Mouse (Mus musculus): ENCODE results near the gene Scoc.

Scoc gene

DNA sequence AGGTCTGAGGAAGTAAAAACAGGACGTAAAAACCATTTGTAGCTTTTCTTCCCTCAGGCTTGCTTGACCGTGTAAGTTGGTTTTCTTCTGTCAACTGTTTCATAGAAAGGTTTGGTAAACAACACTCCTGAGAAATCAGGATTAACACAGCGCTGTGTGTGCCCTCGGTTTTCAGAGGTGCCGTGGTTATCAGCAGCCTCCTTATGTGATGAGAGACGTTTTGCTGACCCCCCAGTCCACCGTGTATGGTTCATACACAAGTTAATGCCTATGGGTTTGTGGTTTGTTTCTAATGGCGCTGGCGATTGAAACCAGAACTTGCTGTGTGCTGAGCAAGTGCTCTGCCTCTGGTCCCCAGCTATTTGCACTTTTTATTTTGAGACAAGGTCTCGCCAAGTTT, 52.6 kb downstream of the Scoc start:
- DNase-seq (ENCODE audit: low spot score in 2 of 2): no peak

DNA sequence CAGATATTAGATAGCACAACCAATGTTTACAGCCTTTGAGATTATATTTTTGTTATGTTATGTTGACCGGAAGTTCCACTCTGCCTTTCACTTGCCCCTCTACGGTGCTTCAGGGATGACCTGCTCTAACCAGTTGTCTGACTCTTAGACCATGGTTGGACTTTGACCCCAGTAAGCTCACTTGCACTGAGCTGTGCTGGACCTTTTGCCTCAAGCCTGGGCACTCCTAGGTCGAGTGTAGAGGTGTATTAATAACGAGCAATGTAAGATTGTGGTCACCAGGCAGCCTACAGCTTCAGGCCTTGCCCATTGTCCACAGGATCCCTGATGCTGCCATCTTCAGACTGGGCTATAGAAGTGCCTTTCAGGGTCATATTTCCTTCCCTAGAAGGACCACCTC, 60.5 kb downstream of the Scoc start:
- no peak for DNase-seq (ENCODE audit: low spot score in 2 of 2)

DNA sequence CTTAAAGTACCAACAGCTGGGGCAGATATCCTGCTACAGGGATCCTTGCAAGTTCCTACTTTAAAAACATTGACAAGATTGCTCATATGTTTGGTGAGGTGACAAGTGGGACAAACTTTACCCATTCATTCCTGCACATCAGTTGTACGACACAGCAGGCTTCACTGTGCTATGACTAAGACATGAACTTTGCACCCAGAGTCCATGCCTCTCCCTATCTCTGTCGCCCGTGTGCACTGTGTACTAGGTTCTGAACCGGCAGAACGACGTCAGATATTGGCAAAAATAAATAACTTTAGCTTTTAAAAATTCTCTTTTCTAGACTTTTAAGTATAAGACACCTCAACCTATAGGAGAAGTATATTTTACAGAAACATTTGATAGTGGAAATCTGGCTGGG, 61.5 kb downstream of the Scoc start:
- no peak for DNase-seq (ENCODE audit: low spot score in 2 of 2)

DNA sequence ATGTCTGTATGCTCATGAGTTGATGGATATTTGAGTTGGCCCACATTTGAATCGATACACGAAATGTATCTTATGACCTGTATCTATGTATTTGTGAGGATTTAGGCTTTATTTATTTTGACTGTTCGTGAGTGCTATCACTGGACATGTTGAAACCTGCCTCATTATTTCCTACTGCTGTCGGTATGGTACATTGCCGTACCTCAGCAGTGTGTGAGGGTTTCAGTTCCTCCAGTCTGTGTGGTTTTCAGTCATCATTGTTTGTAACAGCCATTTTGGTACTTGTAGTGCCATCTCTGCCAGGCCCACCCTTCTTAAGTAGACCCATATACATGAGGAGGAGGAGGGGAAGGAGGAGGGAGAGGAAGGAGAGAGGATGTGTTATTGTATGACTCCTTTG, 63.9 kb downstream of the Scoc start:
- DNase-seq (ENCODE audit: low spot score in 2 of 2): no peak

DNA sequence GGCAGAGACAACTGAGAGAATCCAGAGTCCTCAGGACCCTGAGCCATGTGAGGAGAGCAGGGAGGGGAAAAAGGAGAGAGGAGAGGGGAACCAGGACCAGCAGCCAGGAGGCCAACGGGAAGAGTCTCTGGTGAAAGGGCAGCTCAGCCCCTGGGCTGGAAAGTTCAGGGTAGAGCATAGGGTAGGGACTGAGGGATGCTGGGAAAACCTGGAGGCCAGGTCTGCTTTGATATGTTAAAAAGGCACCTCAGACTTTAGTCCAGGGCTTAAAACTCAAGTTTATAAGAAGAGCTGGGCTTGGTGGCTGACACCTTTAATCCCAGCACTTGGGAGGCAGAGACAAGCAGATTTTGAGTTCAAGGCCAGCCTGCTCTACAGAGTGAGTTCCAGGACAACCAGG, 65.7 kb downstream of the Scoc start:
- DNase-seq (ENCODE audit: low spot score in 2 of 2): no peak

DNA sequence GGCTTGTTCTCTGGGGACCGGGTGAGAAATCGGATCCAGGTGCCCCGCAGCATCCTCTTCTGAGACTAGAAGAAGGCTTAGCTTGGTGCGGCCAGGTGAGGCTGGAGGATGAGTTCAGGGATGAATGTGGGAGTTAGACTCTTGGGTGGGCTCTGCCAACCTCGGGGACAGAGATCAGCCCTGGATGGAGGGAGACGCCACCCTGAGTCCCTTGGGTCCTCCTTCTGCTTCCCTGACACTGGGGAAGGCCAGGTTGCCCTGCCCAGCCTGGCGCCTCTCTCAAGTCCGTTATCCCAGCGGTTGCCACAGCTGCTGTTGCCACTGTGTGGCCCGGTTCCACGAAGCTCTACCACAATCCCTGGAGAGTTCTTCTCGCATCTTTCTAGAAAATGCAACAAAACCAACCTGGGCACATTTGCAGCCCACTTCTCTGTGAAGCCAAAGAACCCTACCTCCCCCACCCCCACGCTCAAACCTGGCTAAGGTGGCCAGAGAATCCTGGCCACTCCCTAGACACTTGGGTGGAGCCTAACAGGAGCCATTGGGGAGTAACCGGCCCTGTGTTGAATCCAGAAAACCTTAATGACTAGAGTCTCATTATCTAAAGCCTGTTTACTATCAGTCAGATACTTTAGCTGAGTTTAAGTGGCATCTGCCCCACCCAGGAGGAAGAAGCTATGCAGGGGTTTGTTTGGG, 68.0 kb downstream of the Scoc start:
- DNase-seq (ENCODE audit: low spot score in 2 of 2): peak in 1 of 2 experiments; percentile 64

DNA sequence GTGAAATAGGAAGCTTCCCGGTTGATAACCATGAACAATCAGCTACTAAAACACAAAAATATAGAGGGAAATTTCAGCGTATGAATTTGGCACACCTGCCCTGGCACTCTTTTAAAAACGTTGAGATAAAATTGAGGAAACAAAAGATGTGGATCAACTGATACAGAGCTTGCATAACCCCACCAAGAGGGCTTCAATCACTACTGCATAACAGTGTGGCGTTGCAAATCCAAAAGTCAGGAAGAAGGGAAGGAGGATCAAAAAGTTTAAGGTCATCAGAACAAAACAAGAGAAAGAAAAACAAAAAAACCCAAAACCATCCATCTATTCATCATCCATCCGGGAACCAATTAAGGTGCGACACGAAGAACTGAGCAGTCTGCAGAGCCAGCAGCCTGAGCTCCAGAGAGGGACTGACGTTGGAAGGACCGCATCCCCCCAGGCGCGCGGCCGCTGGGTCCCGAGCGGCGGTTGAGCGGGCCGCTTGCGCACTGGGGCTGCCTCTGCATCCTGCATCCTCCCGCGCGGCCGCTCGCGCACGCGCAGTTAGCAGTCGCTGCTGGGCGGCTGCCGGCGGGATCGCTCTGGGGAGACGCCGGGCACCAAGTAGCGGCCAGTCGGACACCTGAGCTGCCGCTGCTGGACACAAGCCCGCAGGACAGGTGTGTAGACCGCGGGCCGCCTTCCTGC, 68.7 kb downstream of the Scoc start, which contains the start of gene Clgn:
TSS of gene Clgn (plus strand) at position 552 of the 690 bp plus-strand sequence.
- peak; percentile 56 to 76 for DNase-seq (ENCODE audit: low spot score in 2 of 2)

DNA sequence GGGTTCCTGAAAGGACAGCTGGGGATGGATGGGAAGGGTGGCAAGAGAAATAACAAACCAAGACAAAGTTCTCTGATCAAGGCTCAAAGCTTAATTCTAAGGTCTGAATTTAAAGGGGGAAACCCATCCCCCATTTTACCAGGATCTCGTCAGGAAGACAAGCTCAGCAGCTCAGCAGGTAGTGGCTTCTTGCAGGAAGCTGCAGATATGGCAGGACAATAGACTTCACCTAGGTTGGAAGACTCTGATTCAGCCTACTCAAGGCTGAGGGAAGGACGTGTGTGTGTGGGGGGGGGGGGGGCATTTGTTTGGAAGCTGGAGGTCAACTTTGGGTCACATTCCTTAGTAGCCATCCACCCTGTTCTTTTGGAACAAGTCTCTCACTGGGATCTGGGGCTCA, 75.3 kb downstream of the Scoc start:
- DNase-seq (ENCODE audit: low spot score in 2 of 2): no peak

DNA sequence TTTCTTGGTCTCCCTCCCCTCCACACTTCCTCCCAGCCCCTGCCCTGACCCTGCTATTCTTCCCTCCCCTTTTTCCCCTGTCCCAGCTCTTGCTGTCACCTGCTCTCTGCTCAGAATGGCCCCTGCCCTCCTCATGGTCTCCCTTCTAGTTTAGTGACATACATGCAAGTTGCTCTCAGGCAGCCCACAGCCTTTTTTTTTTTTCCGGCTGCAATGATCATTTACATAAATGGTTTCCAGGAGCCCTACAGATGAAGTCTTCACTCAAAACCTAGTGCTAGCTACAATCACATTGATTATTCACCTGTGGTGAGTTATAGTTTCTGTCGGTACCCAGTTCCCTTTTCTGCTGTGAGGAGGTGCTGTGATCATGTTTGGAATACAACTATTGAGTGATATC, 77.2 kb downstream of the Scoc start:
- no peak for DNase-seq (ENCODE audit: low spot score in 2 of 2)

DNA sequence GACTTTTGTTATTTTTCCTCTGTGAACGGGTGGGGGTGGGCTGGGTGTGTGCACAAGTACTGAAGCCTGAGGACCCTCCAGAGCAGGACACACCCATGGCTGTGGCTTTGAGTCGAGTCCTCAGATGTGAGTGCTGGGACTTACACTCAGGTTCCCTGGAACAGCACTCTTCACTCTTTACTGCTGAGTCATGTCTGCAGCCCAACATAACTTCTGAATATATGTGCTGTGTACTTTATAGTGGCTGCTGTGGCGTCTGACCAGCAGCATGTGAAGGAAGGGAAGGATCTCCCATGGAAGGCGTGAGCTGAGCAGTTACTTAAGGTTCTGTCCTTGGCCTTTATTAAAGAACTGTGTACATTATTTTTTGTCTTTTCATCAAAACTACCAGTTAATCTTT, 78.0 kb downstream of the Scoc start:
- DNase-seq (ENCODE audit: low spot score in 2 of 2): no peak

Measured in spleen, postnatal 4 days (tissue).